Mouse (Mus musculus): ENCODE data around the gene Fam71a. TPM values are rescaled to one million over a fixed set of nuclear protein-coding genes. Genes with fewer than 3 reads are reported as not detected.

Gene Fam71a
- polyA plus RNA-seq (2014; fragmentation: Illumina TruSeq; extraction: RNeasy Lipid Tissue Mini Kit (QIAGEN cat#74804); ENCODE audit: low replicate concordance) = not detected

DNA sequence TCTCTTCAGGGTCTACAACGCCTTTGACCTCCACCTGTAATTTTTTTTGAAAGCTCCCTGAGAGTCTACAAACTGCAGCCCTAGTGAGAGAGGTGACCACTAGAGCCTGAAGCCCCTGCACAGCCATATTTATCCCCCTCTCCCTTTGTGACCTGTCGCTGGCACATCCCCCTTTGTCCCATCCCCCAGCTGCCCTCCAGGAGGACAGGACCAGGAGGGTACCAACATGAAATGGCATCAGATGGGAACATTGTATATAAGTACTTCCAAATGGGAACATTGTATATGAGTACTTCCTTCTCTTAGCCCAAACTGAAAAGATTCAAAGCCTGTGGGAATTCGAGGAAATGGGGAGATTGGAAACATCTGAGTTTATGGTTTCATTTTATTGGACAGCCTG lies at the start of gene Fam71a:
Gene Fam71a (minus strand): TSS at position 101 of the 400 bp plus-strand sequence.

Other genes with a start within 250 kb of the Fam71a start
- 73.9 TPM for gene Angel2, start 239.7 kb downstream of the Fam71a start, polyA plus RNA-seq (2014; fragmentation: Illumina TruSeq; extraction: RNeasy Lipid Tissue Mini Kit (QIAGEN cat#74804); ENCODE audit: low replicate concordance)
- 0.37 TPM for gene Vash2, start 185.5 kb downstream of the Fam71a start, polyA plus RNA-seq (2014; fragmentation: Illumina TruSeq; extraction: RNeasy Lipid Tissue Mini Kit (QIAGEN cat#74804); ENCODE audit: low replicate concordance)
- 319 TPM for gene Flvcr1, start 138.7 kb downstream of the Fam71a start, polyA plus RNA-seq (2014; fragmentation: Illumina TruSeq; extraction: RNeasy Lipid Tissue Mini Kit (QIAGEN cat#74804); ENCODE audit: low replicate concordance)
- not detected for gene Spata45, start 128.2 kb downstream of the Fam71a start, polyA plus RNA-seq (2014; fragmentation: Illumina TruSeq; extraction: RNeasy Lipid Tissue Mini Kit (QIAGEN cat#74804); ENCODE audit: low replicate concordance)
- 15.5 TPM for gene Tatdn3, start 101.9 kb downstream of the Fam71a start, polyA plus RNA-seq (2014; fragmentation: Illumina TruSeq; extraction: RNeasy Lipid Tissue Mini Kit (QIAGEN cat#74804); ENCODE audit: low replicate concordance)
- 0.74 TPM for gene Nsl1, start 101.8 kb downstream of the Fam71a start, polyA plus RNA-seq (2014; fragmentation: Illumina TruSeq; extraction: RNeasy Lipid Tissue Mini Kit (QIAGEN cat#74804); ENCODE audit: low replicate concordance)
- 0.78 TPM for gene Batf3, start 67.0 kb downstream of the Fam71a start, polyA plus RNA-seq (2014; fragmentation: Illumina TruSeq; extraction: RNeasy Lipid Tissue Mini Kit (QIAGEN cat#74804); ENCODE audit: low replicate concordance)
- 5.0 TPM for gene Atf3, start 53.2 kb upstream of the Fam71a start, polyA plus RNA-seq (2014; fragmentation: Illumina TruSeq; extraction: RNeasy Lipid Tissue Mini Kit (QIAGEN cat#74804); ENCODE audit: low replicate concordance)
- not detected for gene Nenf, start 153.4 kb upstream of the Fam71a start, polyA plus RNA-seq (2014; fragmentation: Illumina TruSeq; extraction: RNeasy Lipid Tissue Mini Kit (QIAGEN cat#74804); ENCODE audit: low replicate concordance)
- 4.2 TPM for gene Tmem206, start 161.1 kb upstream of the Fam71a start, polyA plus RNA-seq (2014; fragmentation: Illumina TruSeq; extraction: RNeasy Lipid Tissue Mini Kit (QIAGEN cat#74804); ENCODE audit: low replicate concordance)
- 162 TPM for gene Ppp2r5a, start 238.5 kb upstream of the Fam71a start, polyA plus RNA-seq (2014; fragmentation: Illumina TruSeq; extraction: RNeasy Lipid Tissue Mini Kit (QIAGEN cat#74804); ENCODE audit: low replicate concordance)

Data from small intestine, adult 10 weeks (tissue).